Mouse (Mus musculus) layer of hippocampus, postnatal 25 days (tissue): Measurements from ENCODE around the gene Myo5a. TPM values are rescaled to one million over a fixed set of nuclear protein-coding genes. Genes with fewer than 3 reads are reported as not detected.
"Not testable (repeated sequence)": the region's sequence is repeated elsewhere in the genome, so short reads cannot be mapped to it uniquely, and the experiment has no call there.

Experiments used
- DNase-seq, 2 experiments: peaks; one replicate each; pipeline ENCODE4 v3.0.0; 2022; ENCODE audit warnings: mixed read lengths in 2 of 2, low spot score in 1 of 2; ENCODE audit errors: extremely low spot score in 1 of 2
- total RNA-seq, 2 experiments: library from RNA; stranded (reverse); gene quantifications; 2 replicates each; pipeline ENCODE4 v1.2.3; 2021

Gene Myo5a
- total RNA-seq, 2 experiments from 2014 or later: 180 to 206 TPM

DNA sequence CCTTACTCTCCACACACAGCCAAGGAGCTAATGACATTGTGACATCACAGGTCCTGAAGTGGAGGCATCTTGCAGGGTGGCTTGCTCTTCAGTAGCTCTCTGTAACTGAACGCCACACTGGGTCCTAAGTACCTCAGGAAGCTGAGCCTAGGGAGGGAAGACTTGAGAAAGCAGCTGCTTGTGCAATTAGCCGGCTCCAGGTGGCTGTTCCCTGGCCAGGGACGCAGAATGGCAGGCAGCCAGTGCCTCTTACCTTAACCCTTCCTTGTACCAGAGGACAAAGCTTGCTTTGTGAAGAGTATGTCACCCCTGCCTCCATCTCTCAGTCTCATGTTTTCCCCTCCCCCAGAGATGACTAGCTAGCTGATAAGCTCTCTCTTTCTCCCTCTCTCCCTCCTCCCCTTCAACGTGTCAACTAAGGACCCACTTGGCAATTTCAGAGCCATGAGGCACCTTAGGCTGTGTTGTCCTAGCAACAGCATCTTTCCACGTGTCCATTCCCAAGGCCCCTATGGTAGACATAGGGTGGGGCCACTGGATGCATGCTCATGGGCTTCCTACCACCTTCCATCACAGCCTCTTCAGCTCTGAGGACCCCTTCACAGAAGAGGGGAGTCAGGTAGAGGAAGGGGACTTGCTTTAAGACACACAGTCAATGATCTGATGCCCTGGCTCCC lies 173.1 kb downstream of the Myo5a start:
- DNase-seq: no peak

DNA sequence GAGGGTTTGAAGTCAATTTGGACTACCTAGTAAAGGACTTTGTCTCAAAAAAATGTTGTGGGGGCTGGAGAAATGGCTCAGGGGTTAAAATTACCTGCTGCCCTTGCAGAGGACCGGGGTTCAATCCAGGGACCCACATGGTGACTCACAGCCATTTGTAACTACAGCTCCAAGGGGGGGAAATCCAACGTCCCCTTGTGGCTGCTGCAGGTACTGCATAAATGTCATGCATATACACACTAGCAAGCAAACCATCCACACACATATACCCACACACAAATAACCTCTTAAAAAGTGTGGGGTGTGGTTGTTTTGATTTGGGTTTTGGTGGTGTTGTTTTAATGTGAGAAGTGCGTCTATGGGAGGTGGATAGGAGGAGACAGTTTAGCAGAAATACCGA lies 173.7 kb downstream of the Myo5a start:
- DNase-seq: no peak

GRCm38 (mm10) chr9:75246080-75246930 lies 175.5 kb downstream of the Myo5a start:
- DNase-seq: no peak

GRCm38 (mm10) chr9:75247870-75248269 lies 177.1 kb downstream of the Myo5a start:
- DNase-seq: no peak

DNA sequence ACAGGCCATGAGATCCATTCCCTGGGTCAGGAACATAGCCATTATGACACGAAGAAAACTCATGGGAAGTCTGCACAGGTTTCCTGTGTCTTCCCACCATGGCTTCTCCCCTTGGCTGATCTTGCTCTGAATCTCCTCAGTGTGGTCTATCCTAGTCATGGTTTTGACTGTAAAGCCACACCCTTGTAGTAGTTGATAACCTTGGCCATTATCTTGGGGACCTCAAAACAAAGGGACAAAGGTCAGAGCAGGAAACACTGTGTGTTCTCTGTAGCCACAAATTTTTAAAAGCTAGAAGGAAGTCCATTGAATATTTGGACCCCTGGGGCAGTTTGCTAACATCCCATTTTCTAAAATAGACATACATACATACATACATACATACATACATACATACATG lies 177.5 kb downstream of the Myo5a start:
- DNase-seq: no peak

DNA sequence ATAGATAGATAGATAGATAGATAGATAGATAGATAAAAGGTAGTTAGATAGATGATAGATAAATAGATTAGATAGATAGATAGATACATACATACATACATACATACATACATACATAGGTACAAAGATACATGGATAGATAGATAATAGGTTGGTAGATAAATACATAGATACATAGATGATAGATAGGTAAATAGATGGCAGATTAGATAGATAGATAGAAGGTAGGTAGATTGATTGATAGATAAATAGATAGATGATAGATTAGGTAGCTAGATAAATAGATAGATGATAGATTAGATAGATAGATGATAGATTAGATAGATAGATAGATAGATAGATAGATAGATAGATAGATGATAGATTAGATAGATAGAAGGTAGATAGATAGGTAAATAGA lies 178.1 kb downstream of the Myo5a start:
- no peak for DNase-seq

- DNase-seq: not testable (repeated sequence)
Observed at GRCm38 (mm10) chr9:75253158-75253557, 182.3 kb downstream of the Myo5a start.

DNA sequence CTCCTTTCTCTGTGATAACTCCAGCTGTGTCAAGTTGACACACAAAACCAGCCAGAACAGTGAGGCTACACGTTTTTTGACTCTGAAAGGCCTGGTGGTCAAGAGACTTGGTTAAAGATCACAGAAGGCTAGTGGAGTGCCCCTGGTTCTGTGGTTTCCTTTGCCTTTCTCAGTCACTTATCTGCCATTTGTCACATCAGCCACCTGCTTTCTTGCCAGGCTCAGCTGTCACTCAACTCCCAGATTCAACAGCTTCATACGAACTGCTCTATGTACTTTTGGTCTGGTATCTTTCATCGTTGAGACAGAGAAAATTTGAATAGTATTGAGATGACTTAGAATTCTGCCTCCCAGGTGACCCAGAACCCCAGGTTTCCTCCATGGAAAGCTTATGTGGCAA lies 183.0 kb downstream of the Myo5a start:
- no peak for DNase-seq

DNA sequence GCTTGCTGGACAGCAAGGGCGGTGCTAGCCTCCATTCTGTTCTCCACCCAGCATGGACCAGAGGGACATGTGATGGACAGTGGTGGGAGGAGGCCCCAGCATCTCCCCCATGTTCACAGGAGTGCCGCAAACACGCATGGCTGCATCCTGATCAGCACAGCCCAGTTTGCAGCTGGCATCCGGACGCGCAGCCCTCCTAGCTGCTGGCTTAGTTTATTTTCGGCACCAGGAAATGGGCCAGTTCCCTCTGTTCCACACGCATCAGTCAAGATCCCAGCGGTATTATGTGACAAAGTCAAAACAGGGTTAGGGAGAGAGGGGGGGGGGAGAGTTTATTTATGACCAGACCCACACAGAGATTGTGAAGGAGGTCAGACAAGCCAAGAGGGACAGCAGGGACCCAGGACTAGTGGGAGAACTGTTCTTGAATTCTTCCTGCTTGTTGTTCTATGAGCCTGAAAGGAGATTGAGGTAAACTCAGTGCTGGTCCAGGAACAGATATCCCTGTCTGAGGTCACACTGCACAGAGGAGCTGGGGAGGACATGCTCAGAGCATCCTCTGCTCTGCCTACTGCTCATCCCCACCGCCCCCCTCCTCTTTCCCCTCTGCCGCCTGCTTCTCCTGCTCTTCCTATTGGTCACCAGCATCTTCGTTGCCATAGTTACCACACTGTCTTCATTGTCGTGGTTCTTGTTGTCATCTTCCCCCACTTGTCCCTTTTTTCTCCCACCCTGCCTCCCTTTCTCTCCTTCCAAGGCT lies 183.6 kb downstream of the Myo5a start:
- DNase-seq: peak in 1 of 2 experiments; percentile 25

DNA sequence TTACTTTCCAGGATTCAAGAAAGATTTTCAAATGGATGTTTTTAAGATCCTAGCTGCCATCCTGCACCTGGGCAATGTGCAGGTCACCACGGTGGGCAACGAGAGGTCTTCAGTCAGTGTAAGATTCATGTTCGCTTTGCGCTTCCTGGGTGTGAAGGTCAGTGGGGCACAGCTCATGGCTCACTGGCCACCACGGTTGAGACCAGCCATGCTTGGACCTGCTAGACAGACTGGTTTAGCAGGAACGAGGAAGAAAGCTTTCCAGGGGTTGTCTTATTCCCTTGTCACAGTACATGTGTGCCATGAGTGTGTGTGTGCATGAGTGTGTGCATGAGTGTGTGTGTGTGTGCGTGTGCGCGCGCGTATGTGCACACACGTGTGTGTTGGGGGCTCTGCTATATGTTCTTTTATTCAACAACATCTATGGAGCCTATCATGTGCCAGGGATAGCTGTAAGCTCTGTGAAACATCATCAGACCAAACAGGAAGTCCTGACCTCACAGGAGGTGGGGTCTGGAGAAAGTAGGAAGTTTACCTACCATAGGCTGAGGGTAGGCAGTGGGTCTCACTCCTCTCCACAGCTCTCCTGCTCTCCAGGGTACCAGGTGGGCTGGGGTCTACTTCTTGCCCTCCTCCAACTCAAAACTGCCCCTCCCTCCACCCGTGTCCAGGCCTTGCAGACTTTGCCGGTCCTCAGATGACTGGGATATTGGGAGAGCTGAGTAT lies 185.2 kb downstream of the Myo5a start:
- no peak for DNase-seq

- DNase-seq: no peak
Observed at GRCm38 (mm10) chr9:75258792-75259191, 188.0 kb downstream of the Myo5a start.

GRCm38 (mm10) chr9:75259656-75260055 lies 188.8 kb downstream of the Myo5a start:
- no peak for DNase-seq

DNA sequence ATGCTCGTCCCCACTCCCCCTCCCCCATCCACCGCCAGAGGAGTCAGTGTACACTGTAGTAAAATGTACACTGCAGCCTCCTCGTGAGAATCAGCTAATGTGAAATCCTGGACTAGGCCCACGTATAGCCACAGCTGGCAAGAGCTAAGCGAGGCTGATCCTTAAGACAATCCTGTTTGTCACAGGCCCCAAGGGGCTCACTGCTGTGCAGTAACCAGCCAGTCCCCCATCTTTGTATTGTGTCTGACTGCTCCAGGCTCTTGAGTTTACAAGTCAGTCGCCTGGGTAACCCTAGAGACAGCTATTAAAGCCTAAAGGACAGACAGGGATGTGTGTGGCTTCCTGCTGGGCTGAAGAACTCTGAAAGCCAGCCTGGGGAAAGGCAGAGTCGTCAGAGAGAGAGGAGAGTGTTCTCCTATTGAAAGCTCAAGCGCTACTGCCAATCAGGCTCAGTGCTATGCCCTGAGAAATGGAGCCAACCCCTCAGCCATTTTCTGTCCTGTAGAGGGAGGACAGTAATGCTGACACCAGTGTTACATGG lies 190.6 kb downstream of the Myo5a start:
- DNase-seq: no peak

GRCm38 (mm10) chr9:75262235-75262826 lies 191.5 kb downstream of the Myo5a start:
- DNase-seq: no peak

DNA sequence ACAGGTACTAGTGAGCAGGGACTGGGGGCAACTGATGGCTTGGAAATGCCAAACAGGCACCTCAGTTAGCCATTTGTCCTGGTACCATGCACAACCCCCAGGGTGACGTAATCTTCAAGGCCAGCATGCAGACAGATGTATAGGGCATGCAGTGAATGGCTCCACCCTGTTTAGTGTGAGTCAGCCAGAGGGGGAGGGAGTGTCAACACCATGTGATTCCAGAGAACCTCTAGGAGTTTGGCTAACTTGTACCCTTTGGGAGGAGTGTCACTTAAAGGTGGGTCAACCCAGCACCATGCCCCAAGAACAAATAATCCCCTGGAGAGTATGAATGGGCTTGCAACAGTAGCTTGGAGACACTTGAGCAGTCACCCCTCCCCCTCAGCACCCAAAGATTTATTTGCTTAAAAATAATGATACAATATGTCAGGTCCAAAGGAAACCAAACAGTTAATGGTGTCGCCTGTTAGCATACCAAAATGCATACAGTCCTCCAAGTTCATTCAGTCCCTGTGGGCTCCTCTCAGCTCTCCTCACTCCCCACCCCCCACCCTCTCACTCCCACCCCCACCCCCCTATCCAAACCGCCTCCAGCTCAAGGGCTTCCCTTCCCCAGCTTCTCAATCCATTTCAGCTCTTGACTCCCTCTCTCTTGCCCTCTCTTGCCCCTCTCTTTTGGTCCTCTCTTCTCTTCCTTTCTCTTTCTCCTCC lies 193.3 kb downstream of the Myo5a start:
- DNase-seq: no peak

DNA sequence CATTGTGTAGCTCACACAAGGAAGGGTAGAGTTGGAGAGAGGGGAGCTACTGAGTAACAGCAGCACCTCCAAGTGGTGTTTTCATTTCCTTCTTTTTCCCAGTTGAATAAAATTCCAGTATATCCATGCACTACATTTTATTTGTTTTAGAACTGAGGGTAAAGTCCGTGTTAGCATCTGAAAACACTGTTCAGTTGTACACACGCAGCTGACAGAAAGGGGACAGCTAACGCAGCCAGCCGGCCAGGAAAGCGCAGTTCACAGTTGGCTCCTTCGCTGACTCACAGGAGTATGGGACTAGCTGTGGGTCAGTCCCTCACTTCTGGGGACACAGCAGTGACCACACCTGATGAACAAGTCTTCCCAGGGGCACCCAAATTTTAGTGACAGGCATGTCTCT lies 196.3 kb downstream of the Myo5a start:
- no peak for DNase-seq

- no peak for DNase-seq
Observed at GRCm38 (mm10) chr9:75270382-75270781, 199.6 kb downstream of the Myo5a start.

DNA sequence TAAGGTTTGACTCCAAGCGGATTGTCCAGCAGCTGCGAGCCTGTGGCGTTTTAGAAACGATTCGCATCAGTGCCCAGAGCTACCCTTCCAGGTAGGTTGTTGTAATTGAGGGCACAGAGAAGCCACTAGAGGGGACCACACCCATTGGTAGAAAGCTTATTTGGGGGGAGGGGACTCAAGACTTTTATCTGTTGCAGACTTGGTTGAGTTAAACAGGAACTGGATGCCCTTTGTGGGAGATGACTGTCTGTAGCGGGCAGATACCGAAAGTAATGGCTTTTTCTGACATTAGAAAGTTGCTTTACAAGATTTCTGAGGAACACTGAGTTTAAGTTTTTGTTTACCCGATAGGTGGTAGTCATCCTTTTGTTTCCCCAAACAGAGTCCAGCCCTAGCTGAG lies 200.7 kb downstream of the Myo5a start:
- no peak for DNase-seq
